Mouse (Mus musculus): ENCODE data around the gene Mdm2. TPM values are rescaled to one million over a fixed set of nuclear protein-coding genes. Genes with fewer than 3 reads are reported as not detected.

Gene Mdm2
- polyA plus RNA-seq, 1 experiment = 36.0 TPM

DNA sequence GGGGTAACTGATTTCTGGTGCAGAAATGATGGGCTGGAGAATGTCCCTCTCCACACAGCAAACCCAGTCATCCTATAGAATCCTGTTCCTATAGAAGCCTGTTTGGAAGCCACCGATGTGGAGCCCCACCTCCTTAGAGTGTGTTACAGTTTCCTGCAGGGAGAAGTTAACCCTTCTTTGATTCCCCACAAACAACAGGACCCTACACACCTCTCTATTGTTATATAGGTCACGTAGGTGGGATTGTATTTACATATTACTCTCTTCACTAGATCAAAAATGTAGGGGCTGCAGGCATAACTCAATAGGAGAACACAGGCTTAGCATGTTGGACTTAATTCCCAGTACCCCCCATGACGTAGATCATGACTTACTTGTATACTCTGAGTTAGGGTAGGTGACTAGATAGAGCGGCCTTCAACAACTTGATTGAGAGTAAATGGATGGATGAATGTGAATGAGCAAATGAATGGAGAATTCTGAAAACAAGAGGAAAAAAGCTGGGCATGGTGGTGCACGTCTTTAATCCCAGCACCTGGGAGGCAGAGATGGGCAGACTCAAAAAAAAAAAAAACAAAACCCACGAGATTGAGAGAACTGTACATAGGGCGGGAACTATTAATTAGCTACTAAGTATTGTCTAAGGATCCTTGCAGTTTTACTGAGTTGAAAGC lies 53.4 kb downstream of the Mdm2 start:
- Histone ChIP-seq H3K27me3 (ENCODE audit: control insufficient read depth, insufficient read depth, insufficient read length) (no peaks in the 10 kb centered on the region), H3K4me3 (ENCODE audit: insufficient read depth, poor library complexity, severe bottlenecking) (no peak overlapping the region), H3ac (ENCODE audit: control insufficient read depth, insufficient read length, low read depth) (no peak overlapping the region), H3K79me2 (ENCODE audit: control insufficient read depth, insufficient read depth) (no peaks in the 10 kb centered on the region), H3K79me3 (ENCODE audit: low read depth) (no peaks in the 10 kb centered on the region), H3K36me3 (ENCODE audit: control insufficient read depth, insufficient read depth) (no peaks in the 10 kb centered on the region)
- TF ChIP-seq MYOG (IDR thresholded peaks at IDR 0.05; ENCODE audit: control insufficient read depth, extremely low read depth, insufficient read length) = no peak
- no peak for TF ChIP-seq USF1 (IDR thresholded peaks at IDR 0.05; ENCODE audit: low read depth)
- TF ChIP-seq CTCF (IDR thresholded peaks at IDR 0.05; ENCODE audit: control insufficient read depth, insufficient read depth, insufficient read length) = no peak
- no peak for TF ChIP-seq CEBPB (IDR thresholded peaks at IDR 0.05; ENCODE audit: low read depth)
- TF ChIP-seq MAX (IDR thresholded peaks at IDR 0.05) = no peak
- TF ChIP-seq MYOD1 (IDR thresholded peaks at IDR 0.05; ENCODE audit: control insufficient read depth, insufficient read length, low read depth) = no peak
- no peak for TF ChIP-seq FOSL1 (IDR thresholded peaks at IDR 0.05; ENCODE audit: insufficient read depth, low read length, poor library complexity, severe bottlenecking)

DNA sequence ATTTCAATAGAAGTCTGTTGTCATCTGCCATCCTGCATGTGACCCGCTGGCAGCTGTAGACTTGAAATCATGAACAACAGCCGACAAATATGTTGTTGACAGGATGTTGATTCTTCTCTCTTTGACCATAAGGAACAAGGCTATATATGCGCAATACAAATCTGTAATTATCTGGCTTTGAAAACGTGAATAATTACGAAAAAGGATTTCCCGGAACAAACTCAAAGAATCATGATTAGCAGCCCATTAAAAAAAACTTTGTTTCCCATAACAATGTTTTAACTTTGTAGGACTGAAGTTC lies 53.9 kb downstream of the Mdm2 start:
- no peaks in the 10 kb centered on the region for H3K27me3 ChIP-seq (ENCODE audit: control insufficient read depth, insufficient read depth, insufficient read length)
- no peaks in the 10 kb centered on the region for H3K36me3 ChIP-seq (ENCODE audit: control insufficient read depth, insufficient read depth)
- H3ac ChIP-seq (ENCODE audit: control insufficient read depth, insufficient read length, low read depth) = no peak overlapping the region
- H3K79me2 ChIP-seq (ENCODE audit: control insufficient read depth, insufficient read depth) = no peaks in the 10 kb centered on the region
- no peaks in the 10 kb centered on the region for H3K79me3 ChIP-seq (ENCODE audit: low read depth)
- no peak for TF ChIP-seq CTCF (IDR thresholded peaks at IDR 0.05; ENCODE audit: control insufficient read depth, insufficient read depth, insufficient read length)
- no peak for TF ChIP-seq FOSL1 (IDR thresholded peaks at IDR 0.05; ENCODE audit: insufficient read depth, low read length, poor library complexity, severe bottlenecking)
- no peak for TF ChIP-seq MYOD1 (IDR thresholded peaks at IDR 0.05; ENCODE audit: control insufficient read depth, insufficient read length, low read depth)
- TF ChIP-seq MYOG (IDR thresholded peaks at IDR 0.05; ENCODE audit: control insufficient read depth, extremely low read depth, insufficient read length) = no peak
- TF ChIP-seq CEBPB (IDR thresholded peaks at IDR 0.05; ENCODE audit: low read depth) = no peak
- TF ChIP-seq USF1 (IDR thresholded peaks at IDR 0.05; ENCODE audit: low read depth) = no peak
- TF ChIP-seq MAX (IDR thresholded peaks at IDR 0.05) = no peak
- no peak overlapping the region for H3K4me3 ChIP-seq (ENCODE audit: insufficient read depth, poor library complexity, severe bottlenecking)

DNA sequence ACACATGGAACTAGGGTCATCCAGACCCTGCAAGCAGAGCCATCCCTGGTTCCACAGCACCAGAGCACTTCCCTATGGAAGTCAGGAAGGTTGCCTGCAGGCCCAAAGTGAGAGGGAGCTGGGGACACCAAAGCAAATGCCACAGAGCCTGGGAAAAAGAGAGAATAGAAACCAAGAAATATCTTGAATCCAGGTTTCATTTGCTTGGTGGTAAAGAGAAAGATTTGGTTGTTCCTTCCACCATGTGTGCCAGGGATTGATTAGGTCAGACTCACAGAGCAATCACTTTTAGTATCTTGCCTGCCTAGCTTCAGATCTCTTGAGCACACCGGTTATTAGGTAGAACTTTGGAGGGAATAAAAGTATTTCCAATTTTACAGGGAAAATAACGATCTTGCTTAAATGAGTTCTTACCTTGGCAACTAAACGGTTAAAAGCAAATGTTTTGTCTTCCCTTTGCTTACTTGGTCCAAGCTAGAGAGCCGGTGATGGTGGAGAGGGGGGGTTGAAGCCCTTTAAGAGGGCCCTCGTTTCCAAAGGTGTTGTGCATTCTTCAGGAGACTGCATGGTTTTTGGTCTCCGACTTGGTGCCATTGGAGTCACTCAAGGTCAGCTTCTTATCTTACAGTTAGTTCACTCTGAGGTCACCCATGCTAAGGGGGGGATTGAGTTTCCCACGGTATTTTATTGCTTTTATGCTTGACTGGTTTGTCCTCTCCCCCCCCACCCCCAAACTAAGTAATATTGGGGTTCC lies 54.5 kb downstream of the Mdm2 start:
- TF ChIP-seq USF1 (IDR thresholded peaks at IDR 0.05; ENCODE audit: low read depth) = no peak
- no peak for TF ChIP-seq CTCF (IDR thresholded peaks at IDR 0.05; ENCODE audit: control insufficient read depth, insufficient read depth, insufficient read length)
- no peak for TF ChIP-seq MYOG (IDR thresholded peaks at IDR 0.05; ENCODE audit: control insufficient read depth, extremely low read depth, insufficient read length)
- no peak for TF ChIP-seq MAX (IDR thresholded peaks at IDR 0.05)
- Histone ChIP-seq H3K27me3 (ENCODE audit: control insufficient read depth, insufficient read depth, insufficient read length) (no peaks in the 10 kb centered on the region), H3ac (ENCODE audit: control insufficient read depth, insufficient read length, low read depth) (no peak overlapping the region), H3K36me3 (ENCODE audit: control insufficient read depth, insufficient read depth) (no peaks in the 10 kb centered on the region), H3K79me3 (ENCODE audit: low read depth) (no peaks in the 10 kb centered on the region), H3K4me3 (ENCODE audit: insufficient read depth, poor library complexity, severe bottlenecking) (no peak overlapping the region), H3K79me2 (ENCODE audit: control insufficient read depth, insufficient read depth) (no peaks in the 10 kb centered on the region)

DNA sequence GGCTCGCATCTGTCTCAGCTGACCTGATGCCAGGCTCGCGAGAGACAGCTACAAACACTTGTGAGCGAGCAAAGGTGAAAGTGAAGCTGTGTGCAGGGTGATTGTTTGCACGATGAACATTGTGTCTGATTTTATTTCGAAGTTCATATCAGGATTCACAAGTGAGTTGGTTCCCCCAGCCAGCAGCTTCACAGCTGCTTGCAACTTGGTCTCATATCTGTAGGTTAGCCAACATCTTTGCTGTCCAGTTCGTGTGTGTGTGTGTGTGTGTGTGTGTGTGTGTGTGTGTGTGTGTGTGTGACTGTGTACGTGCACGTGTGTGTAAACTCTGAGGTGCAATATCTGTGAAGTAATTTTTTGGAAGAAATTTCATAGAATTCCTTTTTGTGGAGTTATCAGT lies 55.1 kb downstream of the Mdm2 start:
- Histone ChIP-seq H3K36me3 (ENCODE audit: control insufficient read depth, insufficient read depth) (no peaks in the 10 kb centered on the region), H3K79me3 (ENCODE audit: low read depth) (no peaks in the 10 kb centered on the region), H3ac (ENCODE audit: control insufficient read depth, insufficient read length, low read depth) (no peak overlapping the region), H3K27me3 (ENCODE audit: control insufficient read depth, insufficient read depth, insufficient read length) (no peaks in the 10 kb centered on the region), H3K79me2 (ENCODE audit: control insufficient read depth, insufficient read depth) (no peaks in the 10 kb centered on the region), H3K4me3 (ENCODE audit: insufficient read depth, poor library complexity, severe bottlenecking) (no peak overlapping the region)
- TF ChIP-seq MYOD1 (IDR thresholded peaks at IDR 0.05; ENCODE audit: control insufficient read depth, insufficient read length, low read depth) (no peak), MAX (IDR thresholded peaks at IDR 0.05) (no peak), USF1 (IDR thresholded peaks at IDR 0.05; ENCODE audit: low read depth) (no peak), MYOG (IDR thresholded peaks at IDR 0.05; ENCODE audit: control insufficient read depth, extremely low read depth, insufficient read length) (no peak), CTCF (IDR thresholded peaks at IDR 0.05; ENCODE audit: control insufficient read depth, insufficient read depth, insufficient read length) (no peak), CEBPB (IDR thresholded peaks at IDR 0.05; ENCODE audit: low read depth) (no peak), FOSL1 (IDR thresholded peaks at IDR 0.05; ENCODE audit: insufficient read depth, low read length, poor library complexity, severe bottlenecking) (no peak)

DNA sequence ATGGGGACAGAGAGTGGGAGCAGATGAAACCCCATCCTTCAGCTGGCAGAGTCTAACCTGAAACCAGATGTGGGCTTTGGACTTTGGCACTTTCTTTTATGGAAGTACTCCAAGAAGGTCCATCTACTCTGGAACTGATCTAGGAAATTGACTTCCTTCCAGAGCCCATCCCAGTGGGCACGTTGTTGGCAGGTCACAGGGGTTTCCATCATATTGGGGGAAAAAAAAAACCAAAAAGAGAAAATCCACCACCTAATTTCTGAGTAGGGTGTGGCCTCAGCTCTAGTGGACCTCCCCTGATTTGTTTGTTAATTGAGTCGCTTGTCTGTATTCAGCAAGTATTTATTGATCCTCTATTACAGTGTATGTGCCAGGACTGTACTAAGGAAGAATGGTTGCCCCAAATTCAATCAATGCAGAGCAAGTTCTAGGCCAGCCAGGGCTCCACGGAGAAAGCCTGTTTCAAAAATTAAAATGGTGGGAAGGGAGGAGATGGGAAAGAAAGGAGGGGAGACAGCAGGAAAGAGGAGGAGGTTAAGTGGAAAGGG lies 55.9 kb downstream of the Mdm2 start:
- H3K4me3 ChIP-seq (ENCODE audit: insufficient read depth, poor library complexity, severe bottlenecking) = no peak overlapping the region

More for the DNA sequence above, 55.9 kb downstream of the Mdm2 start:
- Histone ChIP-seq H3ac (ENCODE audit: control insufficient read depth, insufficient read length, low read depth) (no peak overlapping the region), H3K36me3 (ENCODE audit: control insufficient read depth, insufficient read depth) (no peaks in the 10 kb centered on the region), H3K27me3 (ENCODE audit: control insufficient read depth, insufficient read depth, insufficient read length) (no peaks in the 10 kb centered on the region), H3K79me2 (ENCODE audit: control insufficient read depth, insufficient read depth) (no peaks in the 10 kb centered on the region), H3K79me3 (ENCODE audit: low read depth) (no peaks in the 10 kb centered on the region)
- TF ChIP-seq USF1 (IDR thresholded peaks at IDR 0.05; ENCODE audit: low read depth) (no peak), MYOD1 (IDR thresholded peaks at IDR 0.05; ENCODE audit: control insufficient read depth, insufficient read length, low read depth) (no peak), CEBPB (IDR thresholded peaks at IDR 0.05; ENCODE audit: low read depth) (no peak)

All from C2C12 (cell line).